Mouse (Mus musculus) liver, embryonic 16.5 days (tissue): ENCODE results near the gene Dbf4. TPM values are rescaled to one million over a fixed set of nuclear protein-coding genes. Genes with fewer than 3 reads are reported as not detected.

Experiments
- ATAC-seq: fragments of 200-750 bp; cut with Nextera tagmentation; 2 replicates; pipeline ENCODE4 v1.8.0; 2017; ENCODE audit warnings: low read depth, mild to moderate bottlenecking, moderate number of reproducible peaks, moderate library complexity
- H3K27ac ChIP-seq: fragments of 300-500 bp; sonication (generic); 2 replicates; pipeline ENCODE4 v1.5.1; 2014; ENCODE audit warnings: mild to moderate bottlenecking, low read length
- H3K27me3 ChIP-seq: fragments of 300-500 bp; sonication (generic); 2 replicates; pipeline ENCODE4 v1.6.1; 2014; ENCODE audit warnings: low read depth, low read length, mixed read lengths; ENCODE audit not compliant: control insufficient read depth, insufficient read depth
- H3K36me3 ChIP-seq: fragments of 300-500 bp; sonication (generic); 2 replicates; pipeline ENCODE4 v1.6.1; 2014; ENCODE audit warnings: mild to moderate bottlenecking; ENCODE audit not compliant: control insufficient read depth, insufficient read depth
- H3K4me1 ChIP-seq: fragments of 300-500 bp; sonication (generic); 2 replicates; pipeline ENCODE4 v1.6.1; 2014; ENCODE audit warnings: low read depth, low read length, mixed read lengths; ENCODE audit not compliant: control insufficient read depth
- H3K4me2 ChIP-seq: fragments of 300-500 bp; sonication (generic); 2 replicates; pipeline ENCODE4 v1.6.1; 2014; ENCODE audit warnings: low read depth, low read length, mixed read lengths
- H3K4me3 ChIP-seq: fragments of 300-500 bp; sonication (generic); 2 replicates; pipeline ENCODE4 v1.5.1; 2014; ENCODE audit warnings: low read depth, mild to moderate bottlenecking, low read length
- H3K9ac ChIP-seq: fragments of 300-500 bp; sonication (generic); 2 replicates; pipeline ENCODE4 v1.6.1; 2014; ENCODE audit warnings: low read depth, low read length
- H3K9me3 ChIP-seq: fragments of 300-500 bp; sonication (generic); replicated peaks from 2 replicates; pipeline ENCODE4 v1.6.1; 2016; ENCODE audit warnings: low read length; ENCODE audit not compliant: control insufficient read depth
- WGBS: fragments of 180-500 bp; shearing (Covaris S2); extraction: QIAGEN DNeasy Blood & Tissue Kit; methylation state at CpG from one replicate; pipeline ENCODE4 v1.1.7; 2014; ENCODE audit not compliant: insufficient replicate concordance; 5-methylcytosine and 5-hydroxymethylcytosine counted together
- polyA plus RNA-seq: library from polyadenylated mRNA; unstranded; fragments of >200 nt; fragmentation: Nextera tagmentation; extraction: Ambion mirVana; gene quantifications from 2 replicates; pipeline ENCODE4 v1.2.1, GENCODE M21; 2015

Dbf4 gene
- polyA plus RNA-seq, 1 experiment from 2014 or later: 22.6 TPM

DNA sequence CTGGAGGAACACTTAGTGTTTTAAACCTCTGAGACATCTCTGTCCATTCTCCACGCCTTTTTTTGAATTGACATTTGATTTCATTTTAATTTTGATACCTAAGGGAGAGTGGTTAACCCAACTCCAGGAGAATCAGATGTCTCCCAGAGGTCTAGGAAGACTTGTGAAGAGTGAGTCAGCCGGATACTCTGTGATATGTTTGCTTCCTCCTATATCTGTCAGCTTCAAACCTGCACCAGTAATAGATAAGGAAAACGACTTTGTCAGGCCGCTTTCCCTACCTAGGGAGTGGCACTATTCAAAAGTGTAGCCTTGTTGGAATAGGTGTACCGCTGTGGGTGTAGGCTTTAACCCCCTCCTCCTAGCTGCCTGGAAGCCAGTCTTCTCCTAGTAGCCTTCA is 53.7 kb downstream of the Dbf4 start:
- Histone ChIP-seq H3K4me1 (no peaks in the 10 kb centered on the region), H3K4me2 (no peak overlapping the region), H3K27ac (no peak overlapping the region), H3K27me3 (peaks cover 24% of the 10 kb centered on the region), H3K4me3 (no peak overlapping the region), H3K36me3 (no peaks in the 10 kb centered on the region), H3K9ac (no peak overlapping the region), H3K9me3 (no peaks in the 10 kb centered on the region)
- WGBS: 33% methylated on average over 5 of the region's 5 CpGs
- no peak for ATAC-seq

GRCm38 (mm10) chr5:8368328-8368692 is 54.2 kb downstream of the Dbf4 start:
- no peaks in the 10 kb centered on the region for H3K4me1 ChIP-seq
- H3K27me3 ChIP-seq: peaks cover 24% of the 10 kb centered on the region
- no peak for ATAC-seq
- peak overlapping the region; percentile 64 for H3K4me2 ChIP-seq
- no peaks in the 10 kb centered on the region for H3K9me3 ChIP-seq
- H3K4me3 ChIP-seq: peak overlapping the region; percentile 54; the same call in 1 of the 2 replicates
- no peak overlapping the region for H3K9ac ChIP-seq
- H3K36me3 ChIP-seq: no peaks in the 10 kb centered on the region
- no peak overlapping the region for H3K27ac ChIP-seq
- 36% methylated on average over 7 of the region's 7 CpGs for WGBS

- 2% methylated on average over 54 of the region's 55 CpGs for WGBS
- no peak within 1 kb of the TSS for H3K9ac ChIP-seq
These were observed 54.7 kb downstream of the Dbf4 start, which contains the start of gene Adam22 for GRCm38 (mm10) chr5:8367614-8368327. Gene Adam22, minus strand, starts transcription at chr5:8368160.

DNA sequence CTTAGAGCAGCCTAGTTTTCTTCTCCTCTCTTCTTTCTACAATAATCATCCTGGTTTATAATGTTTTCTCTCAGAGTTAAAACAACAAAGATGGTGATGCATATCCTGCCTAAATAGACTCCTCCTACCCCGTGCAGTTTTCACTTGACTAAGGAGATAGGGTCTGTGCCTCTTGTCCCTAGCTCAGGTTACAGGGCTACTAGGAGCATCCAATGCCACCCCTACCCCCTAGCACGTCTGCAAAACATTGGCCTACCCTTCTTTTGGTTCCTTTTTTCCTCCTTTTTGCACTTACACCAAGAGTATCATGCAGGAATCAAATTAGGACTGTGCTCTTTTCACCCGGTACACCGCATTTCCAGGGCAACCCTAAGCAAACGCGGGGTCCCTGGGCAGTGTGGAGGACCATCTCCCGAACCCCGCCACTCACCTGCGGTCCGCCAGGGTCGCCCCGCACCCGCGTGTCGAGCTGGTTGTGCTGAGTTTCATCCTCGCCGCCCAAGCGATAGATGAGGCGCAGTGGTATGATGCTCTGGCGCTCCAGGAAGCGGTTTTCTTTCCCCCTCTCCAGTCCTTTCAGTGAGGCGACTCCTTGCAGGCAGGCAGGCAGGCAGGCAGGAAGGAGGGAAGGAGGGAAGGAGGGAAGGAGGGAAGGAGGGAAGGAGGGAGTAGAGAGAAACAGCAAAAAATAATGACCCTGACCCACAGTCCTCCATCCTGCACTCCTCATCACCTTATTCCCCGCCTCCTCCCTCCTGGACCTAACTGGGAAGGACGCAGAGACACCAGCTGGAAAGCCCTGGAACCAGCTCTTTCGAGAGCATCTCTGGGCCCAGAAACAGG is 55.5 kb downstream of the Dbf4 start:
- no peak for ATAC-seq
- Histone ChIP-seq H3K4me3 (peak overlapping the region; percentile 54), H3K9ac (no peak overlapping the region), H3K4me1 (no peaks in the 10 kb centered on the region), H3K9me3 (no peaks in the 10 kb centered on the region), H3K36me3 (no peaks in the 10 kb centered on the region), H3K27ac (no peak overlapping the region), H3K27me3 (peaks cover 24% of the 10 kb centered on the region), H3K4me2 (peak overlapping the region; percentile 64)
- WGBS: 3% methylated on average over 25 of the region's 25 CpGs

More at GRCm38 (mm10) chr5:8367614-8368327, 54.7 kb downstream of the Dbf4 start, which contains the start of gene Adam22:
- H3K4me2 ChIP-seq: peak within 1 kb of the TSS; percentile 64
- no peaks in the 10 kb centered on the region for H3K4me1 ChIP-seq
- H3K27ac ChIP-seq: no peak within 1 kb of the TSS
- peak within 1 kb of the TSS; percentile 54 for H3K4me3 ChIP-seq
- H3K36me3 ChIP-seq: no peaks in the 10 kb centered on the region
- ATAC-seq: peak; percentile 21; the same call in 1 of the 2 replicates
- no peaks in the 10 kb centered on the region for H3K9me3 ChIP-seq
- H3K27me3 ChIP-seq: peaks cover 24% of the 10 kb centered on the region

GRCm38 (mm10) chr5:8362361-8362760 is 60.2 kb downstream of the Dbf4 start:
- WGBS: 39% methylated on average over 1 of the region's 1 CpGs
- Histone ChIP-seq H3K4me2 (no peak overlapping the region), H3K27me3 (peaks cover 10% of the 10 kb centered on the region), H3K4me1 (no peaks in the 10 kb centered on the region), H3K36me3 (no peaks in the 10 kb centered on the region), H3K9me3 (no peaks in the 10 kb centered on the region), H3K4me3 (no peak overlapping the region), H3K27ac (no peak overlapping the region), H3K9ac (no peak overlapping the region)
- ATAC-seq: no peak

DNA sequence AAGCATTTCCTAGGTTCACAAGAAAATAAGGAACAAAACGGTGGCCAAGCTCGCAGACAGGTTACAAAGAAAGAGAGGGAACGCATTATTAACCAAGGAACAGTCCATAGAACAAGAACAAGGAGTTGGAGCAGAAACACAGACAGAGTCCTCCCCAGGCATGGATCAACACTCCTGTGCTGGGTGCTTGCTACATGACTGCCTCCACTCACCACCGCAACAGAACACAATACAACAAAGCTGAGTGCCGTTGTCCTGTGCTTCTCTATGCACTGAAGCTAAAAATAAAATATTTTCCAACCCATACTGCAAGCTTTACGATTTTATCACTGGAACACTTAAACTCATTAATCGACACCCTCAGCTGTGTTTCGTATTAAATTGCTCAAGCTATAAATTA is 64.8 kb downstream of the Dbf4 start:
- Histone ChIP-seq H3K4me1 (no peaks in the 10 kb centered on the region), H3K27ac (no peak overlapping the region), H3K4me2 (no peak overlapping the region), H3K4me3 (no peak overlapping the region), H3K36me3 (no peaks in the 10 kb centered on the region), H3K27me3 (no peaks in the 10 kb centered on the region), H3K9me3 (no peaks in the 10 kb centered on the region), H3K9ac (no peak overlapping the region)
- WGBS: 58% methylated on average over 8 of the region's 8 CpGs
- no peak for ATAC-seq

DNA sequence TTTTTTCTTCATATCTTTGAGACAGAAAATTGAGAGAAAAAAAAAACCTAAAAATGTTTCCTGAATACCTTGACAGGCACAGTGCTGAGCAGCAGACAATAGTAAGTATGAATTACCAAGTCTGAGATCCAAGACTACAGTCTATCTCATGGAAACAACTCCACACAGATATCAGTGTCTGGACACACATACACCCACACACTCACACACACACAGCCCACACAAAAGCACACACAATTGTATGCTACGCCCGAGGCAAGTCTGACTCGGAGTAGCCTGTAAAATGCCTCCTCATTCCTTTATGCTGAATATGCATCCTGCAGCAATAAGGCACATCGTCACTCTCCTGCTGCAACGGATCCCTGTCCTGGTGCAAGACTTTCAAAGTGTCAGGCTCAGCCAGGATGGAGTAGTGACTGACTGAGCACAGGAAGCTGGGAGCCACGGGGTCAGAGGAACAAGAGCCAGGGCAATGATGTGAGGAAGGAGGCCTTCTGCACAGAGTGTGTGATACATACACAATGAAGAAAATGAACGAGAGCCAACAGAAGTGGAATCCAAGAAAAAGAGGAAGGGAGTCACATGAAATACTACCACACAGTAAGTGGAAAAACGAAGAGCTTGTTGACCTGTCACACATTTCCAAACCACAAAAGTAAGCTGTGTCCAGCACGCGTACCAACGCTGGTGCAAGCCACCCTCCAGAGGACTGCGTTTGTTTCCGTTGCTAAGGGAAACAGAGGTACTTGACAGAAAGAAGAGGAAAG is 65.4 kb downstream of the Dbf4 start:
- 24% methylated on average over 13 of the region's 13 CpGs for WGBS

DNA sequence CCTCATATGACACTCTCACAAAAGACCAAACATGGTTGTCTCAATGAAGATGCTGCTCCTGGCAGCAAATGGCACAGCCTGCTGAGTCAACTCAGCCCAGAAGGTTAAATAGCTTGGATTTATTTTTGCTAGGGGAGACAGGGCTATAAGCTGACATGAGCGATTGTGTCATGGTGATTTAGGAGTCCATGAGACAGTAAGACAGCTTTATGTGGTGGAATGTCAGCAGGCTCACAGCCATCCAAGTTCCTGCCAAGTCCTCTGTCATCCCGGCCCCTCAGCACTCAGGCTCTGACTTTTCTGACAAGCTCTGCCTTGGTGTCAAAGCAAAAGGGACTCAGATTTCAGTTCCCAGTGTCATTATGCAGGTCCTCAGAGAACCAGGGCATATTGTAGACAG is 66.2 kb downstream of the Dbf4 start:
- H3K4me2 ChIP-seq: no peak overlapping the region
- H3K27ac ChIP-seq: no peak overlapping the region
- WGBS: 49% methylated on average over 2 of the region's 2 CpGs
- H3K36me3 ChIP-seq: no peaks in the 10 kb centered on the region
- H3K4me1 ChIP-seq: no peaks in the 10 kb centered on the region
- H3K4me3 ChIP-seq: no peak overlapping the region
- no peaks in the 10 kb centered on the region for H3K27me3 ChIP-seq
- H3K9ac ChIP-seq: no peak overlapping the region
- no peak for ATAC-seq
- no peaks in the 10 kb centered on the region for H3K9me3 ChIP-seq

More for the DNA sequence above, 65.4 kb downstream of the Dbf4 start:
- no peak overlapping the region for H3K9ac ChIP-seq
- H3K9me3 ChIP-seq: no peaks in the 10 kb centered on the region
- ATAC-seq: 0 out of 2 replicates have a peak, but pooled peaks have one; percentile 27
- no peaks in the 10 kb centered on the region for H3K27me3 ChIP-seq
- H3K4me2 ChIP-seq: no peak overlapping the region
- no peaks in the 10 kb centered on the region for H3K36me3 ChIP-seq
- H3K4me3 ChIP-seq: no peak overlapping the region
- no peaks in the 10 kb centered on the region for H3K4me1 ChIP-seq
- H3K27ac ChIP-seq: no peak overlapping the region
